Mouse (Mus musculus): ENCODE measurements around the gene Alox15.

Alox15 gene

GRCm38 (mm10) chr11:70308296-70308695, 43.5 kb downstream of the Alox15 start:
- DNase-seq (ENCODE audit: low spot score in 2 of 2): peak in 1 of 2 experiments; percentile 39

GRCm38 (mm10) chr11:70306159-70306558, 45.7 kb downstream of the Alox15 start:
- DNase-seq (ENCODE audit: low spot score in 2 of 2): no peak

- no peak for DNase-seq (ENCODE audit: low spot score in 2 of 2)
Measured at GRCm38 (mm10) chr11:70302293-70302692, 49.5 kb downstream of the Alox15 start.

GRCm38 (mm10) chr11:70297836-70298454, 53.9 kb downstream of the Alox15 start:
- DNase-seq (ENCODE audit: low spot score in 2 of 2): peak in 1 of 2 experiments; percentile 35

GRCm38 (mm10) chr11:70297405-70297804, 54.4 kb downstream of the Alox15 start:
- no peak for DNase-seq (ENCODE audit: low spot score in 2 of 2)
